Mouse (Mus musculus) cerebellum, adult 11-12 months (tissue): ENCODE data around the gene 4921524J17Rik.

Experiments used
- DNase-seq: peaks from one replicate; pipeline ENCODE4 v3.0.0; 2022

4921524J17Rik gene

DNA sequence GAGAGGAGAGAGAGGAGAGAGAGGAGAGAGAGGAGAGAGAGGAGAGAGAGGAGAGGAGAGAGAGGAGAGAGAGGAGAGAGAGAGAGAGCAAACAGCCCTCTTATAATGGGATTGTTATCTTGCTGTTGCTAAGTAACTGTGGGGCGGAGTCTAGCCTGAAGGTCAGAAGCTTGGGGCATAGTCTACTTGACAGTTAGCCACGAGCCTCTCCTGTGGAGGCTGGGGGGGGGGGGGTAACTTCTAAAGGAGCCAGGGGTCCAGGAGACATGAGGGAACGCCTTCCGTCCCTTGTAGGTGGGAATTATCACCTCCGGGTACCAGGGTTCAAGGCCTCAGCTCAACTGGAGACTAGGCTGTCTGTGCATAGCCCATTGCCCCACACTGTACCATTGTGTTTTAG, 3.1 kb upstream of the 4921524J17Rik start:
- no peak for DNase-seq

GRCm38 (mm10) chr8:85434817-85435216, 2.2 kb upstream of the 4921524J17Rik start:
- DNase-seq: no peak

DNA sequence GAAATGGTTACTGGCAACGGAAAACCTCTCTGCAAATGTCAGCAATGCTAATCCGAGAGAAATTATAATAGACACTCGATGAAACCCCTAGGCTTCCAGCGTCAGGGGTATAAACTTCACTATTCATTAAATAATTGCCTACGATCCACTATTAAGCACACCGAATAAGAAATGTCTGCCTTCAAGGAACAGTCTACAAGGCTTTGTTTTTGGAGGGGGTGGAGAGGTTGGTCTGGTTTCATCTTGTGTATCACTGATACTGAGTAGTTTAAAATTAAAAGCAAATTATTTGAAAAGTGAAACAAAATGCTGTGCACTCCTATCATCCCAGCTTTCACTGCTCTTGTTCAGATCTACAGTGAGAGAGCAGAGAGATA, 372 bp upstream of the 4921524J17Rik start:
- no peak for DNase-seq

GRCm38 (mm10) chr8:85431281-85432167, 1.1 kb downstream of the 4921524J17Rik start:
- DNase-seq: no peak

- DNase-seq: no peak
Measured at GRCm38 (mm10) chr8:85430801-85431200, 1.8 kb downstream of the 4921524J17Rik start.

DNA sequence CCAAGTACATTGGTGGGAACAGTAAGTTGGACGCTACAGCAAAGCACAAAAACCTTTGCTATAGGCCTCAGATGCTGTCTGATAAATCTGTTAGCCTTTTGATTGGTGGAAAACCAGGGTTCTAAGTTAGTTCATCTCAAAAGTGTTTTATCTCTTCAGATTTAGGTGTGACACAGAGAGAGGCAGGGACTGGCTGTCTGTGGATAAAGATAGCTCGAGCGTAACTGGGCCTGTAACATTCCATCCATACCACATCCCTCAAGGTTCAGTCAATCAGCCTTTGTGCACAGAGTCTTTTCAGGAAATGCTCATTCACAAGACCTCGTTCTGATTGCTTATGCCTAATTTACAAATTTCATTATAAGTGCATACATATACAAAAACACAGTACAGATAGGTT, 3.4 kb downstream of the 4921524J17Rik start:
- no peak for DNase-seq

- no peak for DNase-seq
Measured at GRCm38 (mm10) chr8:85427026-85427425, 5.6 kb downstream of the 4921524J17Rik start.

GRCm38 (mm10) chr8:85421329-85421728, 11.3 kb downstream of the 4921524J17Rik start:
- no peak for DNase-seq

DNA sequence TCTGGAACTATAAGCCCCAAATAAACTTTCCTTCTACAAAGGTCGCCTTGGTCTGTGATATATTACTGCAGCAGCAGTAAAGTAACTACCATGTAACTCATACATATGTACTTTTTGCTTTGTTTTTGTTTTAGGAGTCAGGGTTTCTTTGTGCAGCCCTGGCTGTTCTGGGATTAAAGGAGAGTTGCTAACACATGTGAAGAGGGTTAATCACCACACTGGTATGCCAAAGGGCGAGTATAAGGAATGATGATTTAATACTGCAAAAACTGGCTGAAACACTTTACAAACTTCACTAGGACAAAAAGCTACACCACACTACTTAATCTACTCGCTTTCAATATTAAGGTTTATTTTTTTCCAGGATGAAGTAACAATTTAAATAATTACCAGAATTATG, 24.1 kb downstream of the 4921524J17Rik start:
- DNase-seq: no peak

- DNase-seq: no peak
Measured at GRCm38 (mm10) chr8:85408053-85408505, 24.6 kb downstream of the 4921524J17Rik start.

GRCm38 (mm10) chr8:85405961-85406360, 26.7 kb downstream of the 4921524J17Rik start:
- no peak for DNase-seq

- no peak for DNase-seq
Measured at GRCm38 (mm10) chr8:85405418-85405817, 27.2 kb downstream of the 4921524J17Rik start.

DNA sequence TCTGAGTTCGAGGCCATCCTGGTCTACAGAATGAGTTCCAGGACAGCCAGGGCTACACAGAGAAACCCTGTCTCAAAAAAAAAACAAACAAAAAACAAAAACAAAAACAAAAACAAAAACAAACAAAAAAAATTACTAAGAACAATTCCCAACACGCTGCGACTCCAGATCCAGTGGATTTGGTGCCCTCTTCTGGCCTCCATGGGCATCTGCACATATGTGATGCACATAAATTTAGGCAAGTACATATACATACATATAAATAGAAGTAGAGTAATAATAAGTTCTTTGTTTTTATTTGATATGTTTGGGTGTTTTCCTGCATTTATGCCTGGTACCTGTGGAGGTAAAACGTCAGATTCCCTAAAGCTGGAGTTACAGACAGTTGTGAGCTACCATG, 34.1 kb downstream of the 4921524J17Rik start:
- DNase-seq: no peak

GRCm38 (mm10) chr8:85397508-85397907, 35.1 kb downstream of the 4921524J17Rik start:
- DNase-seq: no peak

DNA sequence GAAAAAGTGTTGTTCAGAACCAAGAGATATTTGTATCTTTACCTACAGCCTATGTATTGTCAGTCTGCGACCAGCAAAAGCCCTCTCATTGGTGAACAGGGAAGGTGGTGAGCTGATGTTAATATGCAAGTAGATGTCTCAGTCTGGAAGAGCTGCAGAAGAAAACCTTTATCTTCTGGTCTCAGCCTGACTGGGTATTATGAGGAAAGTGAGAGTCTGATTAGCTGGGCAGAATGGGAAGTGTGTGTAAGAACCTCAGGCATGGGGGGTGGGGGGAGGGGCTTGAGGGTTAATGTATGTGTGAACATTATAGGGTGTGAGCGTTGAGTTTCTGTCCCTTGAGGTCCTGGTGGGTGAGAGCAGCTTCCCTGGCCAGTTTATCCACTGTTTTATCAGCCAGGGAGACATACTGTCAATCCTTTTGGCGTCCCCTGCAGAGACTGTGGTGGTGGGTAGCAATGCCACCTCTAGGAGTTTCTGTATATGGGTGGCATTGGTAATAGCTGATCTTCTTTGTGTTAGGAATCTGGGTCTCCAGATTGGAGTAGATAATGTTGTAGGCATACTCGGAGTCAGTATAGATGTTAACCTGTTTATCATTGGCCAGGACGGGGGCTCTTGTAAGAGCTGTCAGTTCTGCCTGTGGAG, 36.1 kb downstream of the 4921524J17Rik start:
- DNase-seq: no peak

GRCm38 (mm10) chr8:85395681-85396431, 36.8 kb downstream of the 4921524J17Rik start:
- DNase-seq: no peak

GRCm38 (mm10) chr8:85395017-85395416, 37.6 kb downstream of the 4921524J17Rik start:
- DNase-seq: no peak

DNA sequence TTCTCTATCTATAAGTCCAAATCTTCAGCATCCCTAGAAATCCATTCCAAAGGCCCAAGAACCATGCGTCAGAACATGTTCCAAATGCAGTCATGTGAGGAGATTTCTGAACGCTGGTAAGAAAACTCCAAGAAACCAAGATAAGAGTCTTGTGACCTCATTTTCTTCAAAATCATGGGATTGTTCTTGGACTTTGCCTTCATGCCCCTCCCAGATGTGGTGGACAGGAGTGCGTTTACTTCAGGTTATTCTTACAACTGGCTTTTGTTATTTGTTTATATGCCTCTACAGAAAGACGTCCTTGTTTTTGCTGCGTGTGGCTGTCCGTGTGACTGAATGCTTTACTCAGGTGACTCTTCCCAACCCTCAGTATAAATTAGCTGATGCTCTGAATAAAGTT, 39.4 kb downstream of the 4921524J17Rik start:
- DNase-seq: no peak

- DNase-seq: no peak
Measured at GRCm38 (mm10) chr8:85391438-85391837, 41.2 kb downstream of the 4921524J17Rik start.

DNA sequence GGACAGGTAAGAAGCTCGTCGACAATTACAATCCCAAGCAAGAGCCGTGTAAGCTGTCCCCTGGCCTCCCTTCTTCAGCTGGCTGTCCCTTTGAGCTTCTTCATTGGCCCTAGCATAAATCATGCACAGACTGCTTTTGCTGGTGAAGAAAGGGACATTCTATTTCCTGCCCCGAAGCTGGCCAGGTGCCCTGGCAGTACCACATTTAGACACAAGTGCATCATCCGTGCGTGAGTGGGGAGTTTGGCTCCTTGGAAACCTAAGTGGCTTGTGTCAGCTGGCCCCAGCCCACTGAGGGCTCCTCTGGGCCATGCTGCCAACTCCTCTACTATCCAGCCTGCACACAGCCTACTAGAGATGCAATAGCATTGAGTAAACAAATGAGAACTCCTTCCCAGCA, 46.4 kb downstream of the 4921524J17Rik start, which contains the start of gene Mylk3:
Gene Mylk3 (minus strand): TSS at position 141 of the 400 bp plus-strand sequence.
- DNase-seq: no peak

GRCm38 (mm10) chr8:85381926-85382325, 50.7 kb downstream of the 4921524J17Rik start:
- no peak for DNase-seq

DNA sequence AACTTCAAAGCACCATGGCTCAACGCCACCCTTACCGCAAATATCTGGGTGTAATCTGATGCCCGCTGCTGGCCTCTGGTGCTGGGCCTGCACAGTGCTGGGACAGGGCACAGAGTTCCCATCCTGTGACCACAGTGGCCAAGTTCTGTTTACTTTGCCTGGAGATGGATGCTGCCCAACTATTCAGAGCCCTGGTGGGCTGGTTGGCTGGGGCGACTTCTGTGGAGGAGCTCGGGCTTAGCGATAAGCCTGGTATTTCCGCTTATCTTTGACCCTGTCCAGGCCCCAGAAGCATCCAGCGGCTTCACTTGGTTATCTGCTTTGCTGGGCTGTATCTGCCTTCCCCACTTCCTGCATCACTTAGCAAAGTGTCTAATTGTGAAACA, 51.8 kb downstream of the 4921524J17Rik start:
- no peak for DNase-seq

GRCm38 (mm10) chr8:85380123-85380823, 52.4 kb downstream of the 4921524J17Rik start:
- DNase-seq: no peak
